Mouse (Mus musculus): ENCODE measurements around the gene Swi5.
A peak's percentile ranks its signal among the peaks of the same experiment; 100 is the strongest.
"Not testable (repeated sequence)": the region's sequence is repeated elsewhere in the genome, so short reads cannot be mapped to it uniquely, and the experiment has no call there.

Swi5 gene

GRCm38 (mm10) chr2:32311443-32312317 is 23.8 kb upstream of the Swi5 start:
- DNase-seq (ENCODE audit: low read depth) = no peak

- DNase-seq (ENCODE audit: low read depth) = no peak
Measured at GRCm38 (mm10) chr2:32310096-32310845, 22.4 kb upstream of the Swi5 start.

DNA sequence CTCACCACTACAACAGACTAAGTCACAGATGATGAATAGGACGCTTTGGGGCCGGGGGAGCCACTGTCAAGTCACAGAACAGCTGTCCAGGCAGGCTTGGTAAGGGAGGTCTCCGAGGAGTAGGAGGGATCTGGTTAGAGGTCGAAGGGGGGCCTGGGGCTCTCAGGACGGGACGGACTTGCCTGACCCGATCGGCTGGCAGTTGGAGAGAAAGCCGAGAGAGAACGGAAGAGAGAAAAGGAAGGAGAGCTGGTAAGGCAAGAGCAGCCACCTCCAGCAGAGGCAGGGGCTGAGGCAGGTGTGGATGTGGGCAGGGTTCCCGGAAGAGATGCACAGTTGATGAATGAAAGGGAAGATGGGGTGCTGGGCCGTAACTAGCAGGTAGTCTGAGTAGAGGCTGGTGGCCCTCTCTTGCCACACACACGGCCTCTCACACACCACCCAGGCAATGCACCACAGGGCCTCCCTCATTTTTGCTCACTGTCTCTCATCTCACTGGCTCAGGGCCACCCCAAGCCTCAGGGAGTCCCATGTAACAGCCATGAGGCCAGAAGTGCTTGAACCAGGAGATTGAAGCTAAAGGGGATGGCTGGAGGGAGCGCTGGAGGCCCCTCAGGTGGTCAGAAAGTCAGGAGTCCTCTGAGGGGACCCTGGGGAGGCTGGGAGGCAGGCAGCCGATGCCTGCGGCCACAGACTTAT is 21.1 kb upstream of the Swi5 start:
- DNase-seq (ENCODE audit: low read depth) = no peak

GRCm38 (mm10) chr2:32307941-32308760 is 20.3 kb upstream of the Swi5 start:
- DNase-seq (ENCODE audit: low read depth) = peak; percentile 88

DNA sequence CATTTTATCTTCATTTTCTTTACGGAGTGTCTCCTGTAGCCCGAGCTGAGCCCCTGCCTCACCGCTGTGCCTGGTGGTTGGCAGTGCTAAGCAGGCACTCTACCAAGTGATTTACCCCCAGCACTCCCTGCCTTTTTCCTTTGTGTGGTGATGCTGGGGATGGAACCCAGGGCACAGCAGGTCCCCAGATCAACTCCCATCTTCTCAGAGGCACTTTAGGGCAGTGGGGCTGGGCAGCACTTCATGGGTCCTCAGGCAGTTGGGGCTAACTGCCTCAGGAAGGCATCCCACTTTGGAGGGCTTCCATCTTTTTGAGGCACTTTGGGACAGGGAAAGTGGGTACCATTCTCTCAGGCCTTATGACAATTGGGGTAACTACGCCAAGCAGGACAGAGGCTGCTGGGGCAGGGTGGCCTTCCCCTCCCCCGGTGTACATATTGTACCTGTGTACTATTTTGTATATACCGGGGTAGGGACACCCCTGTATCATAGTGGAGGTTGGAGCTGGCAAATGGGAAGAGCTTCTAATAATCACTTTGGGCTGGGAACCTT is 19.4 kb upstream of the Swi5 start:
- no peak for DNase-seq (ENCODE audit: low read depth)

DNA sequence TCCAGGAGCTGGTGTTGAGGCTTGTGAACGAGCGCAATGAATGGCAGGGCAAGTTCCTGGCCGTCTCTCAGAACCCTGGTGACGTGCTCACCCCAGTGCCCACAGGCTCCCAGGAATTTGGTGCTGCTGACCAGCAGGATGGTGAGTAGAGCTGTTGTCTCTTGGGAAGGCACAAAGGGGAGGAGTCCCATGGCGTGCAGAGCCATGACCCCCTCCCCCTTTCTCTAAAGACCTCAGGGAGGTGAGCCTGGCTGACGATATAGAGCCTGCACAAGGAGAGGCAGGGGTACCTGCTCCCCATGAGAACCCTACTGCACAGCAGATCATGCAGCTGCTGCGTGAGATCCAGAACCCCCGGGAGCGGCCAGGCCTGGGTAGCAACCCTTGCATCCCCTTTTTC is 18.3 kb upstream of the Swi5 start:
- DNase-seq (ENCODE audit: low read depth) = no peak

DNA sequence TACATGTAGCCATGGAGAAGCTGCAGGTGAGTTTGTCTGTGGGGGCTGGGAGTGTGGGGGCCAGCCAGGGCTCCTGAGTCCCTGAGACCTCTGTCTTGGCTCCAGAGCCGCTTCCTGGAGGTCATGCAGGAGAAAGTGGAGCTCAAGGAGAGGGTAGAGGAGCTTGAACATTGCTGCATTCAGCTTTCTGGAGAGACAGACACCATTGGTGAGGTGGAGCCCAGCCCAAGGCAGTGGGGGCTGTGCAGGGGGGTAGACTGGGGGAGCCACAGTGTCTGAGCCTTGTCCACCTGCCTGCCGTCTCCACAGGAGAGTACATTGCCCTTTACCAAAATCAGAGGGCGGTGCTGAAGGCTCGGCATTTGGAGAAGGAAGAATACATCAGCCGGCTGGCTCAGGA is 17.8 kb upstream of the Swi5 start:
- DNase-seq (ENCODE audit: low read depth) = no peak

GRCm38 (mm10) chr2:32304145-32304832 is 16.4 kb upstream of the Swi5 start:
- peak; percentile 83 for DNase-seq (ENCODE audit: low read depth)

DNA sequence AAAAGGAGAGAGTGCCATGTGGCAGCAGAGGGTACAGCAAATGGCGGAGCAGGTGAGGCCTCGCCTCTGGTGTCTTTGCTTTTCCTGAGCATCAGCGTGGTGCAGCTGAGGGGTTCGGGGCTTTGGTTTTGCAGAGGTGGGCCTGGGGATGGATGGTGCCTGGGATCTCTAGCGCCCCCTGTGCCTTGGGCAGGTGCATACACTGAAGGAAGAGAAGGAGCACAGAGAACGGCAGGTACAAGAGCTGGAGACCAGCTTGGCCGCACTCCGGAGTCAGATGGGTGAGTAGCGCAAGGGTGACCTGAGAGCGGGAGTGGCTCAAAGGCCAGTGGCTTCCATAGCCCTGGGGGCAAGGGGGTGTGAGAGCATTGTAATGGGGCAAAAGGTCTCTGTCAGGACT is 15.1 kb upstream of the Swi5 start:
- DNase-seq (ENCODE audit: low read depth) = no peak

- no peak for DNase-seq (ENCODE audit: low read depth)
Measured at GRCm38 (mm10) chr2:32299469-32299868, 11.6 kb upstream of the Swi5 start.

DNA sequence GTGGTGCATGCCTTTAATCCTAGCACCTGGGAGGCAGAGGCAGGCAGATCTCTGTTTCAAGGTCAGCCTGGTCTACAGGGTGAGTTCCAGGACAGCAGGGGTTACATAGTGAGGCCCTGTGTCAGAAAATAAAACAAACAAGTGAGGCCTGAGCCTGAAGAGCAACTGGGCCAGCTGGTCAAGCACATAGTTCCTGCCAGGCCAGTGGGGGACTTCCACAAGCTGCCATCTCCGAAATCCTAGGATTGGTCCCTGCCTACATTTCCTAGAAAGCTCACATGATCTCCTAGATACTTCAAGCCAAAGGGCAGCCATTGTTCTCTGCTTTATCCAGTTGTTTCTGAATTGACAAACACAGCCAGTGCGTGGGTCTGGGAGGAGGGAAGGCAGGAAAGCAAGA is 8.0 kb upstream of the Swi5 start:
- DNase-seq (ENCODE audit: low read depth) = not testable (repeated sequence)

- DNase-seq (ENCODE audit: low read depth) = no peak
Measured at GRCm38 (mm10) chr2:32295285-32295684, 7.4 kb upstream of the Swi5 start.

- no peak for DNase-seq (ENCODE audit: low read depth)
Measured at GRCm38 (mm10) chr2:32294348-32294747, 6.5 kb upstream of the Swi5 start.

DNA sequence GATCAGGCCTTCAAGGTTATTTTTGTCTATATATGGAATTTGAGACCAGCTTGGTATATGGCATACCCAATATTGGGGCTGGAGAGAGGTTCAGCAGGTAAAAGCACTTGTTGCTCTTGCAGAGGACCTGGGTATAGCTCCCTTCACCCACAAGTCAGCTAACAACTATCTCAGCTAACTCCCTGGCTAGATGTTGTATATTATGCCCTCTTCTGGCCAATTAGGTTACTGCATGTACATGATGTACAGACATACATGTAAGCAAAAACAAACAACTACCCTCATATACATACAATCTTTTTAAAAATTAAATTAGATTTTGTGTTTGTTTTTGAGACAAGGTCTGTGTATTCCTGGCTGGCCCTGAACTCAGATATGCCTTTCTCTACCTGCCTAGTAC is 1.7 kb upstream of the Swi5 start:
- DNase-seq (ENCODE audit: low read depth) = peak; percentile 85

- peak; percentile 54 for DNase-seq (ENCODE audit: low read depth)
Measured at GRCm38 (mm10) chr2:32288371-32288931, 576 bp upstream of the Swi5 start.

DNA sequence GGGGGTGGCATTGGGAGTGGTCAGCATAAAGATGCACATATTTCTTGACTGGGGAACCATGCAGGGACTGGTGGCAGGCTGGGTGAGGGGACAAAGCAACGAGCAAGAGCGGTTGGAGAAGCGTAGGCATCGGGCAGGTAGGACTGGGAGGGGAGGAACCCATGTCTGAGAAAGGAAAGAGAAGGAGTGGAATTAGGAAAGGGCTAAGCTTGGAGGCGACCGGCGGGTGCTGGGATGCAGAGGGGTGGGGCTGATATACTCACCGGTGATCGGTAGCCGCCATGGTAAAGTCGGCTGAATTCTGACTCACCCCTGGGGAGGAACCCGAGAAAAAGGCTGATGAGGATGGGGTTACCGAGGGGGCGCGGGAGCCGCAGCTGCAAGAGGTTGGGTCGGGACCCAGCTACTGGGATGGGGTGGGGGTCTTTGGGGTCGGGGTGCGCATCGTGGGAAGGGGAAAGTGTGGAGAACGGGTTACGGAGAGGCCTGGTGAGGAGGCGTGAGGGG is 488 bp downstream of the Swi5 start, which contains the start of gene Golga2:
Gene Golga2, plus strand, starts transcription at position 51 of the 507 bp plus-strand sequence.
- peak; percentile 61 for DNase-seq (ENCODE audit: low read depth)

- DNase-seq (ENCODE audit: low read depth) = no peak
Measured at GRCm38 (mm10) chr2:32283986-32284385, 3.9 kb downstream of the Swi5 start.

- DNase-seq (ENCODE audit: low read depth) = peak; percentile 71
Measured at GRCm38 (mm10) chr2:32282727-32283126, 5.1 kb downstream of the Swi5 start.

DNA sequence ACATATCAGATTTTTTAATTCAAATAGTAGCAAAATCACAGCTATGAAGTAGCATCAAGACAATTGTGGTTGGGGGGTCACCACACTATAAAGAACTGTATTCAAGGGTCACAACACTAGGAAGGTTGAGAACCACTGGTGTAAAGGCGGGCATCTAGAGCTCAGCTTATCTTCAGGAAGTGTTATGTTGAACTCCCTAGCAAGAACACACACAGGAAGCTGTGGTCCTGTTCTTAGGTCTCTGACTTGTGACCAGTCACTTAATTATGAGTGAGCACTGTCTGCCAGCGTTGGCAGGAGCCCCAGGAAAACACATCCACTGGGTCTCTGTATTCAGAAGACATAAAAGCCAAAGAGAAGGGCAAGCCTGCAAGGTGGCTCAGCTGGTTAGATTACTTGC is 5.6 kb downstream of the Swi5 start:
- DNase-seq (ENCODE audit: low read depth) = no peak

- no peak for DNase-seq (ENCODE audit: low read depth)
Measured at GRCm38 (mm10) chr2:32275823-32276222, 12.1 kb downstream of the Swi5 start.

Measured in NIH3T3 (cell line).